Mouse (Mus musculus): ENCODE results near the gene Sppl3. TPM values are rescaled to one million over a fixed set of nuclear protein-coding genes. Genes with fewer than 3 reads are reported as not detected.
A peak's percentile ranks its signal among the peaks of the same experiment; 100 is the strongest.

Sppl3 gene
- total RNA-seq, 2 experiments from 2014 or later: 24.5 to 28.6 TPM

- intact Hi-C loops (cut with DNase I; ENCODE audit: low total_unique reads): no loop called here
- no peak for DNase-seq
Observed at GRCm38 (mm10) chr5:115140726-115141125, 129.8 kb downstream of the Sppl3 start.

- no peak for DNase-seq
- intact Hi-C loops (cut with DNase I; ENCODE audit: low total_unique reads): no loop called here
Observed at GRCm38 (mm10) chr5:115142166-115142697, 131.3 kb downstream of the Sppl3 start.

- intact Hi-C loops (cut with DNase I; ENCODE audit: low total_unique reads): no loop called here
- DNase-seq: peak; percentile 47
Observed at GRCm38 (mm10) chr5:115143552-115143951, 132.6 kb downstream of the Sppl3 start.

- intact Hi-C loops (cut with DNase I; ENCODE audit: low total_unique reads): no loop called here
- no peak for DNase-seq
Observed at GRCm38 (mm10) chr5:115144471-115144870, 133.5 kb downstream of the Sppl3 start.

GRCm38 (mm10) chr5:115145253-115145968, 134.5 kb downstream of the Sppl3 start:
- intact Hi-C loops (cut with DNase I; ENCODE audit: low total_unique reads): no loop called here
- DNase-seq: no peak

GRCm38 (mm10) chr5:115145976-115146746, 135.2 kb downstream of the Sppl3 start:
- intact Hi-C loops (cut with DNase I; ENCODE audit: low total_unique reads): no loop called here

GRCm38 (mm10) chr5:115146747-115147130, 135.8 kb downstream of the Sppl3 start:
- peak; percentile 64 for DNase-seq
- intact Hi-C loops (cut with DNase I; ENCODE audit: low total_unique reads): no loop called here

More at GRCm38 (mm10) chr5:115145976-115146746, 135.2 kb downstream of the Sppl3 start:
- DNase-seq: no peak

- intact Hi-C loops (cut with DNase I; ENCODE audit: low total_unique reads): no loop called here
Observed at GRCm38 (mm10) chr5:115147388-115147787, 136.5 kb downstream of the Sppl3 start.

GRCm38 (mm10) chr5:115148378-115148777, 137.4 kb downstream of the Sppl3 start:
- intact Hi-C loops (cut with DNase I; ENCODE audit: low total_unique reads): no loop called here
- DNase-seq: no peak

More at GRCm38 (mm10) chr5:115147388-115147787, 136.5 kb downstream of the Sppl3 start:
- no peak for DNase-seq

Other genes with a start within 250 kb of the Sppl3 start
- 10 to 100 TPM; 29.9 to 30.1 TPM for gene Ankrd13a, start 236.5 kb upstream of the Sppl3 start, total RNA-seq (2021)
- gene Git2, start 235.6 kb upstream of the Sppl3 start, total RNA-seq (2021): 10 to 100 TPM; 19.8 to 25.8 TPM
- 10 to 100 TPM in 1 of 2 experiments, 1 to 10 TPM in 1; 9.4 to 10.5 TPM for gene 1500011B03Rik, start 187.7 kb upstream of the Sppl3 start, total RNA-seq (2021)
- gene 4930519G04Rik, start 157.5 kb upstream of the Sppl3 start, total RNA-seq (2021): not detected
- gene Gm9936, start 152.5 kb upstream of the Sppl3 start, total RNA-seq (2021): not detected
- under 1 TPM; 0.38 to 0.88 TPM for gene Oasl2, start 114.2 kb upstream of the Sppl3 start, total RNA-seq (2021)
- not detected for gene Oasl1, start 87.9 kb upstream of the Sppl3 start, total RNA-seq (2021)
- gene 2210016L21Rik, start 69.0 kb upstream of the Sppl3 start, total RNA-seq (2021): 10 to 100 TPM; 26.3 to 30.7 TPM
- gene Hnf1a, start 40.0 kb upstream of the Sppl3 start, total RNA-seq (2021): not detected
- not detected for gene Gm10401, start 87.2 kb downstream of the Sppl3 start, total RNA-seq (2021)
- 10 to 100 TPM; 58.1 to 67.2 TPM for gene Acads, start 108.2 kb downstream of the Sppl3 start, total RNA-seq (2021)
- gene Unc119b, start 123.8 kb downstream of the Sppl3 start, total RNA-seq (2021): 10 to 100 TPM; 12.2 to 12.7 TPM
- 100 to 1,000 TPM; 216 to 235 TPM for gene Mlec, start 147.0 kb downstream of the Sppl3 start, total RNA-seq (2021)
- gene Cabp1, start 183.2 kb downstream of the Sppl3 start, total RNA-seq (2021): 1 to 10 TPM; 1.2 to 1.3 TPM
- 10 to 100 TPM; 24.0 to 25.4 TPM for gene Pop5, start 224.7 kb downstream of the Sppl3 start, total RNA-seq (2021)

Measured in gastrocnemius, postnatal 14 days (tissue).